Mouse (Mus musculus) heart, embryonic 12.5 days (tissue): ENCODE data around the gene Psmb5. TPM values are rescaled to one million over a fixed set of nuclear protein-coding genes. Genes with fewer than 3 reads are reported as not detected.
A peak's percentile ranks its signal among the peaks of the same experiment; 100 is the strongest.

ENCODE experiments used
- ATAC-seq: fragments of 200-750 bp; cut with Nextera tagmentation; 2 replicates; pipeline ENCODE4 v1.8.0; 2017; ENCODE audit warnings: moderate TSS enrichment, moderate library complexity; ENCODE audit not compliant: insufficient number of reproducible peaks, low FRiP score
- H3K27ac ChIP-seq: fragments of 300-500 bp; sonication (generic); 2 replicates; pipeline ENCODE4 v1.5.1; 2016; ENCODE audit warnings: mild to moderate bottlenecking, moderate library complexity; ENCODE audit not compliant: poor library complexity, severe bottlenecking
- H3K27me3 ChIP-seq: fragments of 300-500 bp; sonication (generic); replicated peaks from 2 replicates; pipeline ENCODE4 v1.6.1; 2016; ENCODE audit warnings: mild to moderate bottlenecking, moderate library complexity
- H3K36me3 ChIP-seq: fragments of 300-500 bp; sonication (generic); 2 replicates; pipeline ENCODE4 v1.6.1; 2016; ENCODE audit warnings: mild to moderate bottlenecking, moderate library complexity
- H3K4me1 ChIP-seq: fragments of 300-500 bp; sonication (generic); replicated peaks from 2 replicates; pipeline ENCODE4 v1.6.1; 2016; ENCODE audit warnings: mild to moderate bottlenecking
- H3K4me2 ChIP-seq: fragments of 300-500 bp; sonication (generic); 2 replicates; pipeline ENCODE4 v1.6.1; 2016; ENCODE audit warnings: mild to moderate bottlenecking, moderate library complexity
- H3K4me3 ChIP-seq: fragments of 300-500 bp; sonication (generic); 2 replicates; pipeline ENCODE4 v1.5.1; 2016; ENCODE audit warnings: mild to moderate bottlenecking
- H3K9ac ChIP-seq: fragments of 300-500 bp; sonication (generic); 2 replicates; pipeline ENCODE4 v1.6.1; 2016; ENCODE audit warnings: mild to moderate bottlenecking, moderate library complexity
- H3K9me3 ChIP-seq: fragments of 300-500 bp; sonication (generic); replicated peaks from 2 replicates; pipeline ENCODE4 v1.6.1; 2016; ENCODE audit warnings: mild to moderate bottlenecking, moderate library complexity
- WGBS: fragments of 180-500 bp; shearing (Covaris S2); methylation state at CpG from one replicate; pipeline ENCODE4 v1.1.7; 2016; 5-methylcytosine and 5-hydroxymethylcytosine counted together
- polyA plus RNA-seq: library from polyadenylated mRNA; unstranded; fragments of >200 nt; fragmentation: Nextera tagmentation; extraction: Ambion mirVana; gene quantifications from 2 replicates; pipeline ENCODE4 v1.2.1, GENCODE M21; 2016

The Psmb5 gene
- polyA plus RNA-seq, 1 experiment from 2014 or later = 308 TPM

DNA sequence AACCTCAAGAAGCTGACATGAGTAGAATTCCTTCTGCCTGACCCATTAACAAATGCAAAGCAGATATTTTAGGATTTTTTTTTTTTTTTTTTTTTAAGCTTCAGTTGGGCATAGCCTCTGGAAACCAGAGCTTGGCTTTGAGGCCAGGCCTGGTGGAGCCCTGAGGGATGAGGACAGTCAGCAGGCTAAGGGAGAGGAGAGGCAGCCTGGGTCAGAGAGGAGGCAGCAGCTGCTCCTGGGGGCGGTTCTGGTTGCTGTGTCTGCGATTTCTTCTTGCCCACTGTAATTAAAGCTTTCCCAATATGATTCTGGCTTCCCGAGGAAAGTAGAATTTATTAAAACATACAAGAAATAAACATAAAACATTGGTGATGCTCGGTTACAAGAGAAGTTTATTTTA, 8.6 kb downstream of the Psmb5 start:
- no peak for ATAC-seq
- H3K27me3 ChIP-seq = no peaks in the 10 kb centered on the region
- WGBS = 73% methylated on average over 4 of the region's 4 CpGs
- no peaks in the 10 kb centered on the region for H3K9me3 ChIP-seq
- H3K4me2 ChIP-seq = no peak overlapping the region
- H3K27ac ChIP-seq = no peak overlapping the region
- H3K36me3 ChIP-seq = peaks cover 20% of the 10 kb centered on the region
- H3K9ac ChIP-seq = no peak overlapping the region
- no peaks in the 10 kb centered on the region for H3K4me1 ChIP-seq
- H3K4me3 ChIP-seq = no peak overlapping the region

DNA sequence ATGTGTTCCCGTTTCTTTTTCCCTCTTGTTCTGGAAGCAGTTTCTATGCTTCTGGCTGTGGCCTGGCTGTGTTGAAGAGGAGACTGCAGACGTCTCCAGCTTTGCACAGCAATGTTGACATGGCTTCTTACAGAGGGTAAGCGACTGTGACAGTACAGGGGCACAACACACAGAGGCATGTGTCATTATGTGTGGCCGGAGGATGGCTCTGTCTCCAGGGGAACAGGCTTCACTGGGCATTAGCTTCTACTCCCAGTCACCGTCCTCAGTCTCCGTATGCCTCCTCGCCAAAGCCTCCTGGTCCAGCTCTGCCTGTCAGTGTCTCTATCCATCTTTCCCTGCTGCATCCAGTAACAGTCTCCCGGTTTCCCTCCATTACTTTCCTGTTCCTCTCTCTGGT, 10.6 kb downstream of the Psmb5 start:
- H3K9ac ChIP-seq = no peak overlapping the region
- ATAC-seq = no peak
- H3K4me1 ChIP-seq = peaks cover 6% of the 10 kb centered on the region
- 63% methylated on average over 8 of the region's 8 CpGs for WGBS
- no peaks in the 10 kb centered on the region for H3K27me3 ChIP-seq
- H3K9me3 ChIP-seq = no peaks in the 10 kb centered on the region
- peaks cover 8% of the 10 kb centered on the region; the same call in 1 of the 2 replicates for H3K36me3 ChIP-seq
- H3K4me2 ChIP-seq = no peak overlapping the region
- H3K27ac ChIP-seq = no peak overlapping the region
- no peak overlapping the region for H3K4me3 ChIP-seq

DNA sequence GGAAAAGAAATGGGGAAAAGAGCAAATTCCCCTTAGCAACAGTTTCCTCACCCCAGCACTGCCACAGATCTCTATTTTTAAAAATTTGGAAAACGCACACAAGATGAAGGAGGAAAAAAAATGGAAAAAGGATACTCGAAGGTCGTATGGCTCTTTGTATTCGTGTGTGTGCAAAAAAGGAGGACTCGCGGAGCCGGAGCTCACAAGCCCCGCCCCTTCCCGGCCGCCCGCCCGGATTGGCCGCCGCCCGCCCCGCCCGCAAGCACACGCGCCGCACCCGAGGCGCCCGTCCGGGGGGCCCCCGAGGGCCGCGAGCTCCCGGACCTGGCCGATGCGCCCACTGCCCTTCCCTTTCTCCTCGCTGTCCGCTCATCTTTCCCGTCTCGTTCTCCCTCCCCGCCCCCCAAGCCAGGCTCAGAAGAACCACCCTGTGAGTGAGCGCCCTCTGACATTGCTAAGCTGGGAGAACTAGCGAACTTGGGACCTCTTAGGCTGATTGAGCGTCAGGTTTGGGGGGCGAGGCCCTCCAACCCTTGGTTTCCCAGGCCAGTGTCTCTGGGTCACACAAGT, 12.0 kb downstream of the Psmb5 start, which contains the start of gene 4931414P19Rik:
TSS of gene 4931414P19Rik (minus strand) at position 242 of the 570 bp plus-strand sequence.
- peak within 1 kb of the TSS; percentile 51 for H3K4me3 ChIP-seq
- H3K9ac ChIP-seq = peak within 1 kb of the TSS; percentile 70
- H3K27ac ChIP-seq = peak within 1 kb of the TSS; percentile 74
- ATAC-seq = peak; percentile 72
- peaks cover 8% of the 10 kb centered on the region for H3K4me1 ChIP-seq
- H3K4me2 ChIP-seq = peak within 1 kb of the TSS; percentile 70
- 0 out of 2 replicates have a peak, but pooled peaks cover 3% of the 10 kb centered on the region for H3K36me3 ChIP-seq
- WGBS = under 1% methylated on average over 39 of the region's 39 CpGs
- H3K9me3 ChIP-seq = no peaks in the 10 kb centered on the region
- no peaks in the 10 kb centered on the region for H3K27me3 ChIP-seq

DNA sequence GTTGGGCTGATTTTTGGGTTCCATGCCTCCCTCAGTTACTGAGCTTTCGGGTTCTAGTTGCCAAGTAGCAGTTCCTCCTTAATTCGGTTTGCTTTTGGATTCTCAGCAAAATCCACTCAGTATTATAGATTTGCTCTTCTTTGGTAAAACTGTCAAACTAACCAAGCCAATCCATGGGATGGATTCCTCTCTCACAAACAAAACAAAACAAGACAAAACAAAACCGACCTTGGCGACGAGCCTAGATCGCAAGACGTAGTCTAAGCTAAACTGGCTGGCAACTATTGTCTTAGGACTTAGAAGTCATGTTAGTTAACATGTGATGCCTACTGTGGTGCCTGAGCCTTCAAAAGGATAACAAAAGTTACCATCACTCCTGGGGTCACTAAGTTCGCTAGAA, 14.1 kb downstream of the Psmb5 start:
- Histone ChIP-seq H3K27me3 (no peaks in the 10 kb centered on the region), H3K4me1 (peaks cover 8% of the 10 kb centered on the region), H3K27ac (peak overlapping the region; percentile 55), H3K36me3 (peaks cover 6% of the 10 kb centered on the region; the same call in 1 of the 2 replicates), H3K4me2 (peak overlapping the region; percentile 56), H3K9me3 (no peaks in the 10 kb centered on the region), H3K4me3 (peak overlapping the region; percentile 58), H3K9ac (no peak overlapping the region)
- no peak for ATAC-seq
- WGBS = 85% methylated on average over 8 of the region's 8 CpGs

DNA sequence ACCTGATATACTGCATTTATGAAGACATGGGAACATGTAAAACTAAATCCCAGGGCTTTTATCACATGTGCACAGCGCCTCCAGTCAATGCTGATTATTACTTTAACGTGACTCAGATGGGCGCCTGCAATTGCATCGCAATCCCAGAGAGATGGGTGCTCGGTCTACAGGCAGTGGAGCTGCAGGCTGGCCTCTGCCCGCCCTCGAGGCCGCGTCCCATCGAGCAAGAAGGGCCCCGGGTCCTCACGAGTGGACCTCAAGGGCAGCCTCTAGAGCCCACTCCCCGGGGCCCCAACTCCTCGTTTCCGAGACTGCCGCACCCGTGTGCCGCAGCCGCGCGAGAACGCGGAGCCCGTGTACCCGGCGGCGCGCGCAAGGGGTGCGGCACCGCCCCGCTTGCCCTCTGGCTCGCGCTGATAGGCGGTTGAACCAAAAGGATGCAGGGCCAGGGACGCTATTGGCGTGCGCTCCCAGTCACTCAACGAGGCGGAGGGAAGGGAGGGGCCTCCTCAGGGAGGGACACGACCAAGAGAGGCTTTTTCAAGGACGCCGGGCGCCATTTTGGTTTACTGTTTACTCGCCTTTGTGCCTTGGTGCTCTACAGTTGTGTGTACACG, 14.7 kb downstream of the Psmb5 start:
- H3K4me3 ChIP-seq = peak overlapping the region; percentile 58
- WGBS = under 1% methylated on average over 46 of the region's 46 CpGs

DNA sequence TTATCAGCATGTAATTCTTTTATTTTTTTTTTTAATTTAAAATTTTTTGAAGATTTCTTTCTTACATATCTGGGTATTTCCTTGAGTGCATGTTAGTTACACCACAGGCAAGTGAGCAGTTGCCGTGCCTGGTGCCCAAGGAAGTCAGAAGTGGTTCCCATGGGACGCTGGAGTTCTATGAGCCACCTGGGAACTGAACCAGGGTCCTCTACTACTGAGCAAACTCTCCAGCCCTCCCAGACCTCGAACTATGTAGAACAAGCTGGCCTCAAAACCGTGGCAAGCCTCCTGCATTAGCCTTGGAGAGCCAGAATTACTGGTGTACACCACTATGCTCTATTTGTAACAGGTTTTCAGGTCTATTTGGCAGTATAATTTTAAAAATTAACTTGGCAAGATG, 15.2 kb downstream of the Psmb5 start:
- Histone ChIP-seq H3K9me3 (no peaks in the 10 kb centered on the region), H3K4me1 (peaks cover 8% of the 10 kb centered on the region), H3K4me3 (peak overlapping the region; percentile 58), H3K9ac (peak overlapping the region; percentile 64; the same call in 1 of the 2 replicates), H3K27me3 (no peaks in the 10 kb centered on the region), H3K36me3 (peaks cover 9% of the 10 kb centered on the region), H3K4me2 (peak overlapping the region; percentile 56), H3K27ac (peak overlapping the region; percentile 85)
- ATAC-seq = no peak
- 45% methylated on average over 4 of the region's 4 CpGs for WGBS

More for the DNA sequence above, 14.7 kb downstream of the Psmb5 start:
- Histone ChIP-seq H3K4me1 (peaks cover 8% of the 10 kb centered on the region), H3K9me3 (no peaks in the 10 kb centered on the region), H3K4me2 (peak overlapping the region; percentile 56), H3K27me3 (no peaks in the 10 kb centered on the region), H3K9ac (peak overlapping the region; percentile 64), H3K27ac (peak overlapping the region; percentile 85), H3K36me3 (peaks cover 6% of the 10 kb centered on the region; the same call in 1 of the 2 replicates)
- ATAC-seq = peak; percentile 99

DNA sequence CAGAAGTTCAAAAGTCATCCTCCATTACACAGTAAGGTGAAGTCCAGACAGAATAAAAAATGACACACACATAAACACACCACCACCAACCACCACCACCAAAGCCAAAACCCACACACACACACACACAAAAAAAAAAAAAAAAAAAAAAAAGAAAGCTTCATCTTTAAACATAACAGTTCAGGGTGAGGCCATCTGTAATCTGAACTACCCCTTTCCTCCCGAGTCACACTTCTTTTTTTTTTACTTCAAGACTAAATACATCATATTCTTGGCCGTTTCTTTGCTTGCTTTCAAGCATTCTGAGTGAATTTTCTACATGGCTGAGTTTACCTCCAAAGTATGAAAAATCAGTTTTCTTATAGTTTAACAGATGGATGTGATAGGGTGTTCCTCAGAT, 16.2 kb downstream of the Psmb5 start:
- no peaks in the 10 kb centered on the region for H3K27me3 ChIP-seq
- no peak overlapping the region for H3K27ac ChIP-seq
- 67% methylated on average over 2 of the region's 2 CpGs for WGBS
- no peak overlapping the region for H3K9ac ChIP-seq
- no peak overlapping the region for H3K4me3 ChIP-seq
- no peaks in the 10 kb centered on the region for H3K9me3 ChIP-seq
- no peak for ATAC-seq
- peaks cover 12% of the 10 kb centered on the region for H3K36me3 ChIP-seq
- peaks cover 8% of the 10 kb centered on the region for H3K4me1 ChIP-seq
- no peak overlapping the region for H3K4me2 ChIP-seq

DNA sequence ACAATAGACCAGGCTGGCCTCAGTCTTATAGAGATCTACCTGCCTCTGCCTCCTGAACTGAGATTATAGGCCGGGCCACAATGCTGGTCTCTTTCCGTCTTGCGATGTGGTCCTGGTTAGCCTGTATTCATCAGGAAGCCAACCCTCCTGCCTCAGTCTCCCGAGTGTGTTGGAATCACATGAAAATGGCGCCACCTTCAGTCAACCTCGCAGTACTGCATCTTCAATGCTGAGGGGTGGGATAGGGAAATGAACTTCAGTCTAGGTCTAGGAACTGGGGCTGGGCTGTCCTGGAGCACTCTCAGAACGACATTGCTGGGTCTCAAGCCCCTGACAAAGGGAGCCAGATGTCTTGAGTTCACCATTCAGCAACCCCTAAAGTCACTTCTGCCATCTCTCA, 20.7 kb downstream of the Psmb5 start:
- Histone ChIP-seq H3K4me1 (peaks cover 37% of the 10 kb centered on the region), H3K4me3 (no peak overlapping the region), H3K36me3 (peaks cover 16% of the 10 kb centered on the region), H3K9ac (no peak overlapping the region), H3K9me3 (0 out of 2 replicates have a peak, but pooled peaks cover 3% of the 10 kb centered on the region), H3K4me2 (no peak overlapping the region), H3K27me3 (no peaks in the 10 kb centered on the region), H3K27ac (no peak overlapping the region)
- no peak for ATAC-seq
- WGBS = 76% methylated on average over 7 of the region's 7 CpGs

DNA sequence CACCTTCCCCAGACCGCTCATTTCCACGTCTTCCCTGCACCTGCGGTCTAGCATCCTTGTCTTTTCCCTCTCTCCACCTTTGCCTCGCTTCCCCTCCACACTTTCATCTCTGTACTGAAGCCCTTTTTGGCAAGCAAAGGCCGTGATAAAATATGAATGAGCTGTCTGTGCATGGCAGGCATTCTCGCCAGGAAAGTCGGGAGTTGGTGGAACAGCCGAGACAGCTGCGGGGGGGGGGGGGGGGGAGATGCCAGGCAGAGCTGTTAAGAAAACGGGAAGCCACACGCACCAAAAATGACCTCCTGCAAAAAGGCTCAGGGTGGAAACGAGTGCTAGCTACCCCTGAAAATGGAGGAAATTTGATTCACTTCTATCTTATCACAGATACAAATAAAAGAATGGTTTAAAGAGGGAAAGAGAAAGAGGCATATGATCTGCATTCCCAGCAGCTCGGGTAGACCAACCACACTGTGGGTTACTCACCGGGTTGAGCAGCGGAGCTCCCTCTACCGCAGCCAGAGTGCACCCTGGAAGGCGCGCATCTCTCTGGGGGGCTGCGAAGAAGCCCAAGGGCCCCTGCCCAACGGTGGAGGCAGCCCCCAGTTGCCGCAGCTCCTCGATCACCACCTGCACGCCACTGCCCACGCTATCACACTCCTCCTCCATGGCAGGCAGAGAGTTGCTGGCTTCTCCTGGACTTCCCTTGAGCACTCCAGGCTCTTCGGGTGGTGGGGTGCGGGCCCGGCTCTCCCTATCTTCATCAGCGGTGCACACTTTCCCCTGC, 23.0 kb downstream of the Psmb5 start:
- H3K36me3 ChIP-seq = peaks cover 28% of the 10 kb centered on the region
- peak overlapping the region; percentile 32 for H3K9ac ChIP-seq
- H3K27me3 ChIP-seq = no peaks in the 10 kb centered on the region
- H3K4me3 ChIP-seq = peak overlapping the region; percentile 29
- 43% methylated on average over 28 of the region's 28 CpGs for whole genome bisulfite sequencing
- H3K9me3 ChIP-seq = 0 out of 2 replicates have a peak, but pooled peaks cover 3% of the 10 kb centered on the region
- H3K4me1 ChIP-seq = peaks cover 38% of the 10 kb centered on the region
- H3K27ac ChIP-seq = 0 out of 2 replicates have a peak overlapping the region, but pooled peaks have one; percentile 1
- ATAC-seq = peak; percentile 23; the same call in 1 of the 2 replicates
- peak overlapping the region; percentile 60 for H3K4me2 ChIP-seq

DNA sequence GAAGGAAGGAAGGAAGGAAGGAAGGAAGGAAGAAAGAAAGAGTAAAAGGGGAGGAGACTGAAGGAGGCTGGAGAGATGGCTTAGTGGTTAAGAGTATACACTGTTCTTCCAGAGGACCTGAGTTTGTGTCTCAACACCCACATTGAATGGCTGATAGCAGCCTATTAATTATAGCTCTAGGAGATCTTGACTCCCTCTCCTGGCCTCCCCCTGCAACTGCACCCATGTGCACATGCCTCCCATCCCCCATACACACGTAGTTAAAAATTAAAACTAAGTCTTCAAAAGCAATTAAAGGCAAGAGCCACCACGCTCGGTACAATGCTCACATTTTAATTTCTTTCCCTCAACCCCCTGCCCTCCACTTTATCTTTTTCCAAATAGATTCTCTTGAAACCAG, 23.8 kb downstream of the Psmb5 start:
- H3K9me3 ChIP-seq = 0 out of 2 replicates have a peak, but pooled peaks cover 3% of the 10 kb centered on the region
- peaks cover 39% of the 10 kb centered on the region for H3K4me1 ChIP-seq
- no peaks in the 10 kb centered on the region for H3K27me3 ChIP-seq
- no peak overlapping the region for H3K9ac ChIP-seq
- H3K4me2 ChIP-seq = no peak overlapping the region; the same call in 1 of the 2 replicates
- no peak overlapping the region for H3K27ac ChIP-seq
- no peak for ATAC-seq
- peaks cover 24% of the 10 kb centered on the region for H3K36me3 ChIP-seq
- no peak overlapping the region for H3K4me3 ChIP-seq
- WGBS = 92% methylated on average over 3 of the region's 3 CpGs
